Mouse (Mus musculus): ENCODE results near the gene Tnfsf13. TPM values are rescaled to one million over a fixed set of nuclear protein-coding genes. Genes with fewer than 3 reads are reported as not detected.
"Not testable (repeated sequence)": the region's sequence is repeated elsewhere in the genome, so short reads cannot be mapped to it uniquely, and the experiment has no call there.

Tnfsf13 gene
- polyA plus RNA-seq, 1 experiment = 14.4 TPM

DNA sequence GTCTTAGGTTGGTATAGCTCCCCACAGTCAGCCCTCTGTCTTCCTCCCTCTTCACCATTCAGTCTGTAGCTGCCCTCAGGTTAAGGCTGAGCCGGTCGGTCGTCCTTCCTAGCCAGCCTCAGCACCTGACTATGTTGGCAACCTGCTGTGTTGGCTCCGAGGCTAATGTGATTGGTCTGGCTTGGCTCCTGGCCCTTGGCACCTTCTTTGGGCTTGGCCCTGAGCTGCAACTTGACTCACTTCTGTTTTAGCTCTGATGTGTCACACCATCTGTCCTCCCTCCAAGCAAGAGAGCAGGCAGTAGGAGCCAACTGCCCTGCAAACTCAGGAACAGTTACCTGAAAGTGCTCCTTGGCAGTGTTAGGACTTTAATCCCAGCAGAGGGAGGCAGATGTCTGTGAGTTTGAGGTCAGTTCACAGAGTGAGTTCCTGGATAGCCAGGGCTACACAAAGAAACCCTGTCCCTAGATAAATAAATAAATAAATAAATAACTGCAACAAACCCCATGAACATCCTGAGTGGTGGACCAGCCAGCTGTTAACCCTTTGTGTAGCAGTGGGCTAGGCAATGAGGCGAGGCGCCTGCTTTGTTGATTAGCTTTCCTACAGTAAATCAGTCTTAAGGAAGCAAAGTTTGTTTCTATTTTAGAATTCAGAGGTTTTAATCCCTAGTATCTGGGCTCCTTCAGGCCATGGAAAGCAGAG lies 21.3 kb upstream of the Tnfsf13 start:
- WGBS = 43% methylated on average over 6 of the region's 6 CpGs

DNA sequence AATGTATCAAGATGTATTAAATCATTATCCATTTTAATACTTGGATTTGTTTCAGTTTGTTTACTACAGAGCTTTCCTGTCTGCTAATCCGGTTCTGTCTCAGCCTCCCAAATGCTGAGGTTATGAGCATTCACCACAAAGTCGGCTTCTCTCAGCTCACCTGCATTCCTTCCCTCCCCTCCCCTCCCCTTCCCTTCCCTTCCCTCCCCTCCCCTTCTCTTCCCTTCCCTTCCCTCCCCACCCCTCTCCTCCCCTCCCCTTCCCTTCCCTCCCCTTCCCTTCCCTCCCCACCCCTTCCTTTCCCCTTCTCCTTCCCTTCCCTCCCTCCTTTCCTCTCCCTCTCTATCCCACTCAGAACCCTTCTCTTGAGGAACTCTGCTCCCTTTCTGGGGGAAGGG lies 19.0 kb upstream of the Tnfsf13 start:
- WGBS = 27% methylated on average over 2 of the region's 2 CpGs
- DNase-seq (ENCODE audit: low read depth, low spot score) = no peak

More for the DNA sequence above, 21.3 kb upstream of the Tnfsf13 start:
- peak; percentile 38 for DNase-seq (ENCODE audit: low read depth, low spot score)

DNA sequence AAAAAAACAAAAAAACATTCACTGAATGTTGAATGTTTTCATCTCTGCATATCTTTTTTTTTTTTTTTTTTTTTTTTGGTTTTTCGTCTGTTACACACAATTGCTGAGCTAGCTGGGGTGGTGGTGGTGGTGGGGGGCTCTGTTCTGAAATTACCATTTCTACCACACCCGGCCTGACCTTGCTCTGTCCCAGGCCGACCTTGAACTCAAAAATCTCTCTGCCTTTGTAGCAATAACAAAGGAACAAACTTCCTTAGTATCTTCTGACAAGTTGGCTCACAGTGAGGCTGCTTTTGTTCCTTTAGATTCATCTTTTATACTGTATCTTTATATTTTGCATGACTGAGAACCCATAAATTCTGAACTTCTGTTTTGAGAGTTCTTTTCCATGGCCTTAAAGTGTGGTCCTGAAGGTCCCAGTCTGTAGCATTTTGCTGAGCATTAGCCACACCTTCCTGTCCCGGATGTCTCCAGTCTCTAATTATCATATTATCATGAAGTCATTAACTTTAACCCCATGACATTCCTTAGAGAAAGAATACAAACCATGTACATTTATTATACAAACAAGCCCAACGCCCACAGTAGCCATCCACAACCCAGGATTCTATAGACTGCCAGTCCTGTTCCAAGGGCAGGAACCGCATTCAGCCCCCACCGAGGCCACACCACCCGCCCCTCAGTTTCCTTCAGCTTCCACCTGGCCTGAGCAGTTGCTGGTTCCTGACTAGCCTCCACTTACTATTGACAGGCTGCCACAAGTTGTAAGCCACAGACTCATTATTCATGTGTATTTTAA lies 18.4 kb upstream of the Tnfsf13 start:
- no peak for DNase-seq (ENCODE audit: low read depth, low spot score)
- 66% methylated on average over 8 of the region's 8 CpGs for WGBS

DNA sequence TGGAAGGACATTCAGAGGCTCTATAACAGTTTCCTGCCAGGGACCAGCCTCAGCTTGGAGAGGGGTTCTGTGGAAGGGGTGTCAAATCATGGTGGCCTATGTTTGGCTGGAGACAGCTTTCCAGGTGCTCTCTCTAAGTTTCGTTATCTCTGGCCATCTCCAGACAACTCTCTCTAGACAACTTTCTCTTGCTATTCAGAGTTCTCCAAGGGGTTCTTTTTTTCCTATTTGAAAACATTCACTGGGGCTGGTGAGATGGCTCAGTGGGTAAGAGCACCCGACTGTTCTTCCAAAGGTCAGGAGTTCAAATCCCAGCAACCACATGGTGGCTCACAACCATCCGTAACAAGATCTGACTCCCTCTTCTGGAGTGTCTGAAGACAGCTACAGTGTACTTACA lies 17.8 kb upstream of the Tnfsf13 start:
- 72% methylated on average over 3 of the region's 3 CpGs for WGBS
- not testable (repeated sequence) for DNase-seq (ENCODE audit: low read depth, low spot score)

DNA sequence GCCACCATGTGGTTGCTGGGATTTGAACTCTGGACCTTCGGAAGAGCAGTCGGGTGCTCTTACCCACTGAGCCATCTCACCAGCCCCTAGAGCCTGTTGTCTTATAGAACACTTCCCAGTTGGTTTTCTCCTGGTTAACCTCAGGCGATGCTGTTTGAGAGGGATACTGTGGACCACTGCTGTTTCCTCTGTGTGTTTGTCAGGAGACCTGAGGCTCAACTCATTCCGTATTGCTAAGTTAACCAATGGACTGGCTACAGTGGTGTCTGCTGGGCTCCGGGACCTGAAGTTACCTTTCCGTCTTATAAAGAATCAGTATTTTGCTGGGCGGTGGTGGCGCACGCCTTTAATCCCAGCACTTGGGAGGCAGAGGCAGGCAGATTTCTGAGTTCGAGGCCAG lies 17.3 kb upstream of the Tnfsf13 start:
- 95% methylated on average over 10 of the region's 10 CpGs for WGBS

DNA sequence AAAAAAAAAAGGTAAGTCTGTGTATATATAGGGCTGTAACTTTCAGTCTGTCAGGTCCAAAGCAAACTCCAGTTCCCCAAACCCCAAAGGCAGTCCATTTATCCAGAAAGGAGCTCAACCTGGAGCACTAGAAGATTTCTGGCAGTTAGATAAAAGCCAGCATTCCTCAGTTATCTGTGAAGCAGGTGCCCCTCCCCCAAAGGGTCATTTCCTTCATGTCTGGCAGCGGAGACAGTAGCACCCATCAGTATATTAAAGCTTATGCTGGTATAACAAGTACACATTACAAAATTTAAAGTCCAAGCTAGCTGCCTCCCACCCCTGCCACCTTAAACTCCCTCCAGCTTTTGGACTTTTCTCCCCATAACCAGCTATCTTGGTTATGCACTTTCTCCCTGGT lies 14.0 kb upstream of the Tnfsf13 start:
- DNase-seq (ENCODE audit: low read depth, low spot score) = no peak
- 50% methylated on average over 1 of the region's 1 CpGs for WGBS

More for the DNA sequence above, 17.3 kb upstream of the Tnfsf13 start:
- not testable (repeated sequence) for DNase-seq (ENCODE audit: low read depth, low spot score)

DNA sequence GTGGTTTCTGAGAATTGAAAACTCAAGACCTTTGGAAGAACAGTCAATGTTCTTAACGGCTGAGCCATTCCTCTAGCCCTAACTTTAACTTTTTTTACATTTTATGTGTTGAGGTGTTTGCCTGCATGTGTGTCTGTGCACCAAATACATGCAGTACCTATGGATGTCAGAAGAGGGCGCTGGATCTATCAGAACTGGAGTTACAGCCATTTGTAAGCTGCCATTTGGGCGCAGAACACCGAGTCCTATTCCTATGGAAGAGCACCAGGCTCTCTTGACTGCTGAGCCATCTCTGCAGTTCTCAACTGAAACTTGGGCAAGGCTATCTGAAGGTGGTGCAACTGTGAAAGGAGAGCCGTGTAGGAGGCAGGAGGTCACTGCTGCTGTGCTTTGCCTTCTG lies 13.0 kb upstream of the Tnfsf13 start:
- no peak for DNase-seq (ENCODE audit: low read depth, low spot score)
- 77% methylated on average over 5 of the region's 5 CpGs for WGBS

DNA sequence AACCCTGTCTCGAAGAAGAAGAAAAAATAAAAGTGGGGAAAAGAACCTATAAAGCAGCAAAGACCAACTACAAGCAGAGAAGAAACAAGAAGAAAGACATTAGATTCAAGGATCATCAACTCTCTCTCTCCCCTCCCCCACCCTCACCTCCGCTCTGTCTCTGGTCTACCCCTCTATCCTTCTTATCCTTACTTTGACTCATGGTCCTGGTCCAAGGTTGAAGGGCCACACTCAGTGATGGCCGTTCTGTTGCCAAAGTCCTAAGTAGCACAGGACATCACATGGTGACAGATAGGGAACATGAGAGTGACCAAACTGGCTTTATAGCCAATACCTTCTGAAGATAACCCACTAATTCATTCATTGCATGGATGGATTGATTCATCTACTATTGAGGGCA lies 11.8 kb upstream of the Tnfsf13 start:
- WGBS = 89% methylated on average over 3 of the region's 3 CpGs
- DNase-seq (ENCODE audit: low read depth, low spot score) = no peak

DNA sequence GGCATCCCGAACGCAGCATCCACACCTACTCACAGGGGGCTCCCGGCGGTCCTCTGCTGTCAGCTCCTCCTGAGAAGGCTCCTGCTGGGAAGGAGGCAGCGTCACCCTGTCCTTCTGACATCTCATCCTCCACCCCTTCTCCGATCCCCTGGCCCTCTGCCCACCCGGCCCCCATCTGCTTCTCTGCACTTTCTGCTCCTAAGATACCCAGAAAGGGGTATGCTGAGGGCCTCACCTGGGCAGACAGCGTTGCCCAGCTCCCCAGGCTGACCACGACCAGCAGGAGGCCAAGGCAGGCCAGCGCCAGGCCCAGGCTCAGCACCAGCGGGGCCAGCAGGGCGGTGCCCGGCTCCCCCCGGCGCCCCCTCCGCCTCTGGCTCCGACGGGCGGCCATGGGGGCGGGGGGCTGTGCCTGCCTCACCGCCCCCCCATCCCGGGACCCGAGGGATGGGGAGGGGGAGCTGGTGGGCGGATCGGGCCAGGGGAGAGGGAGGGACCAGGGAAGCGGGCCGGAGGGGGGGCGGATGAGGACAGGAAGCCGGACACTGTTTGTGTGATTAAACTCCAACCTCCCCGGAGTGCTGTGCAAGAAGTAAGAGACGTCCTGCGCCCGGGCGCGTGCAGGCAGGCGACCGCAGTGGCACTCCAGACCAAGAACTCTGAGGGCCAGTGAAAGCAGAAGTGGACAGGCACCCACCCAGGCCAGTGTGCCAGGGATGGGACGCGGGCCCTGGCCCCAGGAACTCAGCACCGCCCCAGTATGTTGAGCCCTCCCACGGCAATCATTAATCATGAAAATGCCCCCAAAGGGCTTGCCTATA lies 10.0 kb upstream of the Tnfsf13 start, which contains the start of the genes Tnfsf12 and Tnfsfm13:
Gene Tnfsf12, minus strand, starts transcription at position 489 of the 821 bp plus-strand sequence.
Gene Tnfsfm13, minus strand, starts transcription at position 738 of the 821 bp plus-strand sequence.
- 20% methylated on average over 41 of the region's 41 CpGs for WGBS
- no peak for DNase-seq (ENCODE audit: low read depth, low spot score)

DNA sequence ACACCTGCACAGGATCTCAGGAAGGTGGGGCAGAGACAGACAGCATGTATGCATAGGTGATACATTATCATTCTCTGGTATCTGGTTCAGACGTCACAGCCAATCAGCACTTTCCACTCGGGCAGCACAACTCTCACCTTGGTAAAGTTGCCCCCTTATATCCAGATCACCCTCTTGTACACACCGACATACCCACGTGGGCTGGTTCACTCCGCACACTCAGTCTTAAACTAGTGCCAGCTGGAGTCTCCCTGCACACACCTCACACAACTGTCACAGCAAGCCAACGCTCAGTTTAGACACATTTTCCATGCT lies 9.4 kb upstream of the Tnfsf13 start:
- WGBS = 37% methylated on average over 6 of the region's 6 CpGs
- no peak for DNase-seq (ENCODE audit: low read depth, low spot score)

DNA sequence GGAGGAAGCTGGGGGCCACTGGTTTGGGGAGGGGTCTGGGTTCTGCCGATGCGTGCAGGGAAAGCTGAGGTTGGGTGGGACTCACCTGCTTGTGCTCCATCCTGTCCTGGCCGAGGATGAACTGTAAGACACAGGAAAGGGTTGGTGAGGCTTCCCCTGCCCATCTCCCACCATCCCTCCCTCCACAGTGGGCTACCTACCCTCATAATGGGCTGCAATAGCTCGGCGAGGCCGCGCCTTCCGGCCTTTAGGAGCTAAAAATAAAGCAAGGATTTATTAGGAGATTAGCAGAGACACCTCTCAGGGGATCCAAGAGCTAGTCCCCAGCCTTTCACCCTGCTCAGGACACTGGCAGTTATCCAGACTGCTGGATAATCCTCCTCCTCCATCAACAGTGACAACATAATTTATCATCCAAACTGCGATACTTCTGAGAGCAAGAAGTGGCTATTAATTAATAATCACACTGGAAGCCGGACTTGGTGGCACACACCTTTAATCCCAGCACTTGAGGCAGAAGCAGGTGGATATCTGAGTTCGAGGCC lies 7.9 kb upstream of the Tnfsf13 start:
- no peak for DNase-seq (ENCODE audit: low read depth, low spot score)
- WGBS = 72% methylated on average over 11 of the region's 11 CpGs

DNA sequence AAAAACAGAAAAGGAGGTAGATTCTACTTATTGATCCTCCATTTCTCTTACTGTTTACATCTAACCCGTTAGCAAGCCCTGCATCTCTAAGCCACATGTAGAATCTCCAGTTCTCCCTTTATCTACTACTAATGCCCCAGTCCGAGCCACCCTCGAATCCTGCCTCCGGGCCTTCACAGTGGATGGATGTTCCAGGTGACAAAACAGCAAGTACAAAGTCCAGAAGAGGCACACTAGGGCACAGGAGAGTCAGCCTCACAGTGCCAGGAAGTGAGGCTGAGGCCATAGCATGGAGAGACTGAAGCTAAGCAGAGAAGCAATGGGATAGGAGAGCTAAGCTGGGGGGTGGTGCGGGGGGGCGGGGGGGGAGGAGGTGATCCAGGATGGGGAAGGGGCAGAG lies 7.3 kb upstream of the Tnfsf13 start:
- DNase-seq (ENCODE audit: low read depth, low spot score) = no peak
- WGBS = 34% methylated on average over 6 of the region's 6 CpGs

DNA sequence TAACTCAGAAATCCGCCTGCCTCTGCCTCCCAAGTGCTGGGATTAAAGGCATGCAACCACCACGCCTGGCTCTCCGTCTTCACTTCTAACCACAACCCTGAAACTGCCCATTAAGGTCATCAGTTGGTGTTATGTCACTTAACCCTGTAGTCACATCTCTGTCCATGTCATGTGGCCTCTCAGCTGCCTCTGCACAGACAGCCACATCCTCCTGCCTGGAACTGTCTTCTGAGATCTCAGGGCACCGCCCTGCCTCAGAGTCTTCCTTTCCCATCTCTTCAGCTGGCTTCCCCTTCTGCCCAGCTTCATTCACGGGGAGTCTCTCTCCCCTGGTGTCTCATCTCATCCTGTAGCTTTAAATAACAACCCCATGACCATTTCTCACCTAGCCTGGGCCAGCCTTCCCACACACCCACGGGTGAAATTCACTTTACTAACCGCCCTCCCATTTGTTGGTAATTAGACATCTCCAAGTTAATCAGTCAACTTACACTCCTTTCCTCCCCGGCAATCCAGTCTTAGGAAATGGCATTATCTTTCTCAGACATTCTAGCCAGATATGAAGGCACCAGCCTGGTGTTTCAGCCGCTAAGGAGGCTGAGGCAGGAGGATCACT lies 6.7 kb upstream of the Tnfsf13 start:
- 62% methylated on average over 9 of the region's 9 CpGs for WGBS
- DNase-seq (ENCODE audit: low read depth, low spot score) = no peak

DNA sequence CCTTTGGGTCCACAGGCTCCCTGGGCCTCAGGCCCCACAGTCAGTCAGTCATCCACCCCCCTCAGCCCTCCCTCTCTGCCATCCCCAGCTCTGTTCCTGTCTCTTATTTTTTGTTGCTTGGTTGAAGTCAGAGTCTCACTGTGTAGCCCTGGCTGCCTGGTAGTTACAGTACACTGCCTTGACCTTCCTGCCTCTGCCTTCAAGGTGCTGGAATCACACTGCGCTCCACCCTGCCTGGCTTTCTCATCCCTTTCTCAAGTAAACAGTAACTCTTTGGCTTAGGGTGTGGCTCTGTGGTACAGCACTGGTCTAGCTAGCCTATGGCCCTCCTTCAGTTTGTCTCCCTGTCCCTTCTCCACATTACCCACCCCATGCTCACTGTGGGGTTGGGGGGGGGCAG lies 4.3 kb upstream of the Tnfsf13 start:
- no peak for DNase-seq (ENCODE audit: low read depth, low spot score)
- 53% methylated on average over 1 of the region's 1 CpGs for WGBS

DNA sequence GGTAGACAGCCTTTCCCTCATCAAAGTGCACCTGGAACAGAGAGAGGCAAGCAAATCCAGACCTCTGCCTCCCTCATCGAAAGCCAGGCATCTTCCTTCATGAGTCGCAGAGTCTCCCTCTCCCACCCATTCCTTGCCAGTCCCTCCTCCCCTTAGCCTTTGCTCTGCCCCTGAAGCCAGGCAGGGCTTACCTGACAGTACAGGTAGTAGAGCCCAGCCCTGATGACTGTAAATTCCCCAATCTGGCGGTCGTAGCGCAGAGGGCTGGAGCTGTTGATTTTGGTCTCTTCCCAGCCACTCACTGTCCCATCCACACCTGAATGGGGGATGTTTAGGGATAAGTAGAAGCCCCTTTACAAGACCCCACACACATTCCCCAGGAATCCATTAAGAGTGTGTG lies 1.5 kb upstream of the Tnfsf13 start:
- DNase-seq (ENCODE audit: low read depth, low spot score) = no peak
- 26% methylated on average over 5 of the region's 5 CpGs for WGBS

DNA sequence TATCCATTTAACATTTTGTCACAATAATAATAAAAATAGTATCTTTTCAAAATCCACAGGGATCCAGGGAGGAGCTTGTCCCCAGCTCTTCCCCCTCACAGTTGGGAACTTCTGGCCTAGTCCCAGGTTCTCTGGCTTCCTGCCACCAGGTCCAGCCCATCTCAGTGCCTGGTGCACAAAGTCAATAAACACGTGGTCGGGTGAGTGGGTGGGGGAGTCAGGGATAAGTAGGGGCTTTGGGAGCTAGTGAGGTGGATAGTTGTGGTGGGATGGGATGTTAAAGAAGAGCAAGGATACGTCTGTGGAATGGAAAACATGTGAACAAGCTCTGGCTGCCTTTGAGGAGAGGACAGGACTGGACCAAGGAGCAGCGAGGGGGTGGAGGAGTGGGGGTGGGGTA lies 793 bp upstream of the Tnfsf13 start:
- DNase-seq (ENCODE audit: low read depth, low spot score) = peak; percentile 73
- 6% methylated on average over 4 of the region's 4 CpGs for WGBS

DNA sequence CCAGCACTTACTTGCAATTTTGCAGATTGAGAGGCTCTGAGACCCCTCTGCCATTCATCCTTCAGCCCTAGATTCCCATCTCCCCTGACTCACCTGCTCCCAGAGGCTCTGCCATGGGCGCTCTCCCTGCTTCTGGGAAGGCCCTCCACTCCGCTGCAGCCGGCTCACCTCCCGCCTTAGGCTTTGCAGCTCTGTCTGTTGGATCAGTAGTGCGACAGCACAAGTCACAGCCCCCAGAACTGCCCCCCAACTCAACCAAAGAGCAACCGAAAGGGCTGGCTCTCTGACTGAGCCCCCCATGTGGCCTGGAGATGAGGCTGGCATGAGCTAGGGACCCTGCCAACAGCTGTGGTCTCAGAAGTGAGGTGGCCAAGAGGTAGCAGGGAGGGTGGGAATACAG lies 648 bp downstream of the Tnfsf13 start:
- WGBS = 40% methylated on average over 6 of the region's 6 CpGs
- no peak for DNase-seq (ENCODE audit: low read depth, low spot score)

DNA sequence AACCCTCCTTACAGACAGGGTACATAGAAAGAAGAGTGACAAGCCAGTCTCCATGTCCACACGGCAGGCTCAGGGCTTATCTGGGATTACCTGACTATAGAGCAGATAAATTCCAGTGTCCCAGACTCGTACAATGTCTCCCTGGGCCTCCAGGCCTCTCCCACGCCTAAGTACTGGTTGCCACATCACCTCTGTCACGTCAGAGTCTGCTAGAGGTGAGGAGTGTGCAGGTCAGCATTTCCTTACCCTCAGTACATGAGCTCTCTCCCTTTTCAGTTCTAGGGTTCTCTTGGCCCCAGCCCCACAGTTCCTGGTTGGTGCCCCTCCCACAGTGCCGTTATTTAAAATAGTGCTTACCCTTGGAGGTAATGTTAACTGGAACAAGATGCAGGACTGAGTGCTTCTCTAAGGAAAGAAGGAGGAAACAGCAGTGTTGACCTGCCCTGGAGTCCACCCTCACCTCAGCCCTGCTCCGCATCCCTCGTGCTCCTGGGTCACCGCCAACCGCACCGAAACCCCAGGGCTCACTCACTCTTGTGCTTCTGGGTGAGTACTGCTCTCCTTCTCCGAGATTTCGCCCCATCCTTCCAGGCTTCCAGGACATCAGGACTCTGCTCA lies 1.3 kb downstream of the Tnfsf13 start:
- WGBS = 31% methylated on average over 12 of the region's 12 CpGs
- DNase-seq (ENCODE audit: low read depth, low spot score) = no peak

DNA sequence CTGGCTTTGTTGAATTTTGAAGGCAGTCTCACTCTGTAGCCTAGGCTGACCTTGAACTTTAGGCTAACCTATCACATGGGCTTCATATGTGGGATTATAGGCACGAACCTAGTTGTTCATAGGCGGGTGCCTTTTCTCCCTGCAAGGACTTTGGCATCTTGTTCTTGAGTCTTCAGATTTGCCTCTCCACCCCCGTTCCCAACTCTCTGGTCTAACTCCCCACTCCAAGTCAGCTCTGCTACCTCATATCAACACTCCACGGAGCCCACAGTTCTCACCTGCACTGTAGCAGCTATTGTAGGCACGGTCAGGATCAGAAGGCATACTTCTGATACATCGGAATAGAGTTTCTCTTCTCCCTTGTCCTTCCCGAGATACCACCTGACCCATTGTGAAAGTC lies 2.0 kb downstream of the Tnfsf13 start:
- WGBS = 32% methylated on average over 7 of the region's 7 CpGs
- DNase-seq (ENCODE audit: low read depth, low spot score) = no peak

Data from large intestine, adult 2 months (tissue).